In the genomic region with DNA sequence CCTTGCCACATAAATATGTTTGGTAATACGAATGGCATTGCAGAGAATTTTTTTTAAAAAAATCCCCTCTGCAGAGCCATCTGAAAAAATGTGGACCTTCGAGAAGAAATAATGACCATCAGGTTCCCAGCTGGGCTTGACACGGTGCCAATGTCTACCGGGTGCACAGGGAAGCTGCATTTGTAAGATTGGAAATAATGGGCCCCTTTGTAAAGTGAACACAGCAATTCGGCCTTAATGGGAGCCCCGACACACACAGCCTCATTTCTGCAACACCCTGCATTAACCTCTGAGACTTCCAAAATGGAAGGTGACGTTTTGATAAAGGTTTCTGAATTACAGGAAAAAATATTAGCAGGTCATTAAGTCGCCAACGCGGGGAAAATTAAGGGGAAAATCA, we compare ENCODE assay signal across 24 mouse cellular contexts.
DNase-seq lines count a peak whose midpoint lies in the region; ATAC-seq and TF ChIP-seq lines count a peak whose summit lies in the region.
"Had no signal": no experiment of that assay in that cellular context is flagged by ENCODE, and none has a peak within 500 bp of the region (broad histone marks: within the 10 kb centered on the region; RNA-seq: fewer than 3 reads in every experiment).

No protein-coding gene starts in this region.

- no peaks in the 10 kb centered on the region for H3K27me3 ChIP-seq in hindbrain, embryonic 14.5 days (ENCODE audit: control insufficient read depth, insufficient read depth, low read length)
- no peaks in the 10 kb centered on the region for H3K27me3 ChIP-seq in hindbrain, embryonic 11.5 days (ENCODE audit: control insufficient read depth, insufficient read depth, low read length)
- H3K27me3 ChIP-seq in limb, embryonic 10.5 days (ENCODE audit: low read depth, poor library complexity, severe bottlenecking) = no peaks in the 10 kb centered on the region
- H3K27me3 ChIP-seq: embryonic facial prominence, embryonic 15.5 days; heart, embryonic 13.5 days; hindbrain, embryonic 15.5 days; neural tube, embryonic 12.5 days had no signal

- TF ChIP-seq CTCF in brain, embryonic 14.5 days (IDR thresholded peaks at IDR 0.05; ENCODE audit: borderline replicate concordance, extremely low read depth, insufficient read depth, insufficient read length) = no peak

- DNase-seq in hindbrain, embryonic 14.5 days (ENCODE audit: low spot score) = peak; percentile 26
- no peak for DNase-seq in hindbrain, embryonic 11.5 days (ENCODE audit: low spot score)
- DNase-seq in Muller cell, postnatal 12 days (ENCODE audit: inconsistent ontology term) = peak; percentile 76
- DNase-seq in brain, embryonic 14.5 days (ENCODE audit: low read depth) = peak; percentile 79
- no peak for DNase-seq in limb, embryonic 10.5 days (ENCODE audit: low spot score)
- DNase-seq in spleen, postnatal 14 days (ENCODE audit: low spot score in 2 of 2) = no peak
- DNase-seq in lung, postnatal 14 days = no peak
- no peak for DNase-seq in natural killer cell, adult 2 months (ENCODE audit: low spot score in 2 of 2)
- DNase-seq: adrenal gland, adult 8-10 months; cerebellum, adult 18-20 months; embryo, embryonic 11 days; gastrocnemius, postnatal 36 days; heart, adult 2 months; heart, postnatal 14 days; kidney, adult 9 months; kidney, postnatal 14 days; layer of hippocampus, postnatal 36 days had no signal

- no peak overlapping the region for H3K27ac ChIP-seq in hindbrain, embryonic 14.5 days
- no peak overlapping the region for H3K27ac ChIP-seq in hindbrain, embryonic 11.5 days (ENCODE audit: low read depth, low read length)
- H3K27ac ChIP-seq in limb, embryonic 10.5 days = peak overlapping the region; percentile 19; the same call in 1 of the 2 replicates
- H3K27ac ChIP-seq: embryonic facial prominence, embryonic 15.5 days; heart, adult 2 months; heart, embryonic 13.5 days; hindbrain, embryonic 15.5 days; layer of hippocampus, adult 2 months; neural tube, embryonic 12.5 days had no signal

- no peak for TF ChIP-seq POLR2A in brain, embryonic 14.5 days (IDR thresholded peaks at IDR 0.05; ENCODE audit: borderline replicate concordance, extremely low read depth, insufficient read depth, insufficient read length, poor library complexity, severe bottlenecking)

- 41% methylated on average over 10 of the region's 10 CpGs for WGBS in hindbrain, embryonic 14.5 days
- 64% methylated on average over 10 of the region's 10 CpGs for WGBS in hindbrain, embryonic 11.5 days
- 78% methylated on average over 10 of the region's 10 CpGs for WGBS in limb, embryonic 10.5 days

- ATAC-seq in hindbrain, embryonic 14.5 days (ENCODE audit: low FRiP score) = no peak
- ATAC-seq in hindbrain, embryonic 11.5 days (ENCODE audit: low FRiP score) = no peak
- ATAC-seq: activated CD4-positive, CD25-positive, alpha-beta regulatory T cell, adult 4 months had no signal

- H3K4me3 ChIP-seq in hindbrain, embryonic 14.5 days (replicated peaks; ENCODE audit: low read length) = no peak overlapping the region
- H3K4me3 ChIP-seq in hindbrain, embryonic 11.5 days (ENCODE audit: low read depth, low read length) = no peak overlapping the region
- no peak overlapping the region for H3K4me3 ChIP-seq in limb, embryonic 10.5 days
- H3K4me3 ChIP-seq: embryonic facial prominence, embryonic 15.5 days; heart, adult 2 months; heart, embryonic 13.5 days; hindbrain, embryonic 15.5 days; layer of hippocampus, adult 2 months; neural tube, embryonic 12.5 days had no signal

- 0 out of 2 replicates have a peak, but pooled peaks cover 9% of the 10 kb centered on the region for H3K4me1 ChIP-seq in hindbrain, embryonic 14.5 days (replicated peaks; ENCODE audit: control insufficient read depth, insufficient read depth, low read length)
- no peaks in the 10 kb centered on the region for H3K4me1 ChIP-seq in hindbrain, embryonic 11.5 days (replicated peaks; ENCODE audit: control insufficient read depth, insufficient read depth, low read length)
- H3K4me1 ChIP-seq in limb, embryonic 10.5 days = peaks cover 26% of the 10 kb centered on the region
- H3K4me1 ChIP-seq: neural tube, embryonic 12.5 days had no signal

- H3K36me3 ChIP-seq in hindbrain, embryonic 14.5 days (replicated peaks; ENCODE audit: control insufficient read depth, insufficient read depth) = no peaks in the 10 kb centered on the region
- H3K36me3 ChIP-seq in hindbrain, embryonic 11.5 days (ENCODE audit: control insufficient read depth, insufficient read depth, low read length) = no peaks in the 10 kb centered on the region
- H3K36me3 ChIP-seq in limb, embryonic 10.5 days = no peaks in the 10 kb centered on the region
- H3K36me3 ChIP-seq: embryonic facial prominence, embryonic 15.5 days; hindbrain, embryonic 15.5 days; neural tube, embryonic 12.5 days had no signal

- H3K4me2 ChIP-seq in hindbrain, embryonic 14.5 days (replicated peaks) = no peak overlapping the region
- H3K4me2 ChIP-seq in hindbrain, embryonic 11.5 days (replicated peaks; ENCODE audit: low read depth, low read length) = no peak overlapping the region
- H3K4me2 ChIP-seq: embryonic facial prominence, embryonic 15.5 days; heart, embryonic 13.5 days; hindbrain, embryonic 15.5 days; midbrain, embryonic 11.5 days; neural tube, embryonic 12.5 days had no signal

- H3K9me3 ChIP-seq in hindbrain, embryonic 14.5 days (ENCODE audit: control insufficient read depth, low read length) = no peaks in the 10 kb centered on the region
- H3K9me3 ChIP-seq in hindbrain, embryonic 11.5 days (ENCODE audit: control insufficient read depth, low read length) = no peaks in the 10 kb centered on the region
- H3K9me3 ChIP-seq in limb, embryonic 10.5 days (replicated peaks) = no peaks in the 10 kb centered on the region
- H3K9me3 ChIP-seq: embryonic facial prominence, embryonic 15.5 days; heart, embryonic 13.5 days; hindbrain, embryonic 15.5 days; neural tube, embryonic 12.5 days had no signal

- H3K9ac ChIP-seq in hindbrain, embryonic 14.5 days = no peak overlapping the region
- no peak overlapping the region for H3K9ac ChIP-seq in hindbrain, embryonic 11.5 days (ENCODE audit: low read depth, low read length)
- H3K9ac ChIP-seq: embryonic facial prominence, embryonic 15.5 days; heart, embryonic 13.5 days; hindbrain, embryonic 15.5 days; neural tube, embryonic 12.5 days had no signal

Comparison
In these comparisons a context has a peak if more than half of its experiments do, and no peak if none do; other contexts are left out.
1. DNase-seq: peak in hindbrain, embryonic 14.5 days (single experiment), Muller cell, postnatal 12 days (single experiment) and brain, embryonic 14.5 days (single experiment); none in hindbrain, embryonic 11.5 days (single experiment), limb, embryonic 10.5 days (single experiment), spleen, postnatal 14 days (0 of 2), lung, postnatal 14 days (single experiment) and natural killer cell, adult 2 months (0 of 2).